In the genomic region with DNA sequence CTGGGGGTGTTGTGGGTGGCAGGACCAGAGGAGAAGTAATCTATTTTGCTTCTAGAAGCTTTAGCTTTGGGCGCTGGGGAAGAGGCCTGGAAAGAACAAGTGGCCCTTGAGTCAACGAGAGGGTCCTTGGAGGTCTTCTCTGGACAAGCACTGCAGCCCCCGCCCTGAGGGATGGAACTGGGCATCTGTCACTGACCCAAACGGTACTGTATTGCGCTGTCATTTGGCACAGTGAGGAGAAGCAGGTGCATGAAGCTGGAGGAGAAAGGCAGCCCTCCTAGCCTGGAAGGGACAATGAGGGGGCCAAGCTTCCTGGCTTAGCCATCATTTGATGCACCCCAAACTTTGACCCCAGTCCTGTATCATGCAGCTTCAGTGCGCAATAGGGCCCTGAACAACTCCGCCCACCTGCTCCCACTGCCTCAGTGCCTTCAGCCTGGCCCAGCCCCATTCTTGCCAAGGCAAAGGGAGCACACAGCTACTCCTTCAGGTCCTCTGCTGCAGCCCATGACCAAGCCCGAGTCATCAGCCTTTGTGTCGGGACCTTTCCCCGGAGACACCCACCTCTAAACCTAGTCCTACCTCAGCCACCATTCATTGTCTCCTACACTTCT, we compare ENCODE assay signal across 8 mouse cellular contexts. TPM values are rescaled to one million over a fixed set of nuclear protein-coding genes. Genes with fewer than 3 reads are reported as not detected.
A peak's percentile ranks its signal among the peaks of the same experiment; 100 is the strongest.
DNase-seq lines count a peak whose midpoint lies in the region; ATAC-seq lines count a peak whose summit lies in the region.

No protein-coding gene starts in this region.

- H3K9me3 ChIP-seq in embryonic facial prominence, embryonic 13.5 days, result no peaks in the 10 kb centered on the region
- no peaks in the 10 kb centered on the region for H3K9me3 ChIP-seq in intestine, embryonic 14.5 days (ENCODE audit: control insufficient read depth, low read length)

- peak overlapping the region; percentile 96 for H3K27ac ChIP-seq in embryonic facial prominence, embryonic 13.5 days
- H3K27ac ChIP-seq in intestine, embryonic 14.5 days (ENCODE audit: low read depth), result peak overlapping the region; percentile 98; the same call in 1 of the 2 replicates

- peaks cover 48% of the 10 kb centered on the region for H3K4me1 ChIP-seq in embryonic facial prominence, embryonic 13.5 days
- H3K4me1 ChIP-seq in intestine, embryonic 14.5 days (replicated peaks; ENCODE audit: control insufficient read depth, insufficient read depth, low read length), result peaks cover 30% of the 10 kb centered on the region

- peaks cover 27% of the 10 kb centered on the region for H3K36me3 ChIP-seq in embryonic facial prominence, embryonic 13.5 days
- peaks cover 26% of the 10 kb centered on the region for H3K36me3 ChIP-seq in intestine, embryonic 14.5 days (ENCODE audit: control insufficient read depth, insufficient read depth, low read length)

- no peak for ATAC-seq in embryonic facial prominence, embryonic 13.5 days (ENCODE audit: insufficient number of reproducible peaks, insufficient read depth, low FRiP score, low TSS enrichment, low read depth)
- ATAC-seq in intestine, embryonic 14.5 days (replicated peaks; ENCODE audit: low FRiP score, low TSS enrichment, low read depth), result no peak

- WGBS in embryonic facial prominence, embryonic 13.5 days, result 48% methylated on average over 10 of the region's 10 CpGs
- WGBS in intestine, embryonic 14.5 days, result 39% methylated on average over 10 of the region's 10 CpGs

- H3K4me3 ChIP-seq in embryonic facial prominence, embryonic 13.5 days, result peak overlapping the region; percentile 94
- H3K4me3 ChIP-seq in intestine, embryonic 14.5 days (ENCODE audit: low read depth, low read length), result peak overlapping the region; percentile 99

- DNase-seq in layer of hippocampus, adult 11-12 months (ENCODE audit: low spot score), result peak; percentile 63
- DNase-seq in layer of hippocampus, adult 9-10 months (ENCODE audit: low spot score), result no peak
- peak; percentile 39 for DNase-seq in MN1 (ENCODE audit: low spot score)
- DNase-seq in intestine, embryonic 14.5 days (ENCODE audit: low spot score), result no peak
- DNase-seq in liver, result peak; percentile 71
- DNase-seq in spleen, postnatal 36 days (ENCODE audit: low spot score in 2 of 2), result peak; percentile 25 to 37
- DNase-seq in B cell, adult 2 months, result no peak

- H3K27me3 ChIP-seq in embryonic facial prominence, embryonic 13.5 days, result no peaks in the 10 kb centered on the region
- no peaks in the 10 kb centered on the region for H3K27me3 ChIP-seq in intestine, embryonic 14.5 days (replicated peaks; ENCODE audit: control insufficient read depth, insufficient read depth, low read length)

- peak overlapping the region; percentile 90 for H3K4me2 ChIP-seq in embryonic facial prominence, embryonic 13.5 days
- H3K4me2 ChIP-seq in intestine, embryonic 14.5 days (ENCODE audit: low read length), result peak overlapping the region; percentile 94

- H3K9ac ChIP-seq in embryonic facial prominence, embryonic 13.5 days, result peak overlapping the region; percentile 98
- peak overlapping the region; percentile 94 for H3K9ac ChIP-seq in intestine, embryonic 14.5 days (ENCODE audit: low read length)

RNA-seq across cellular contexts. Expression of gene Calm3, which starts 1.4 kb away (rescaled TPM):
- polyA plus RNA-seq in embryonic facial prominence, embryonic 13.5 days (2015; fragmentation: Nextera tagmentation; extraction: Ambion mirVana), result 104 and 111 TPM in 2 replicates
- polyA plus RNA-seq in intestine, embryonic 14.5 days (2014; fragmentation: Nextera tagmentation; extraction: Ambion mirVana), result 184 and 190 TPM in 2 replicates

RNA-seq across cellular contexts. Expression of gene Ptgir, which starts 16.2 kb away (rescaled TPM):
- polyA plus RNA-seq in embryonic facial prominence, embryonic 13.5 days (2015; fragmentation: Nextera tagmentation; extraction: Ambion mirVana), result 1.2 TPM in 2 replicates
- 2.2 and 2.3 TPM in 2 replicates for polyA plus RNA-seq in intestine, embryonic 14.5 days (2014; fragmentation: Nextera tagmentation; extraction: Ambion mirVana)

RNA-seq across cellular contexts. Expression of gene Pnmal2, which starts 22.0 kb away (rescaled TPM):
- polyA plus RNA-seq in embryonic facial prominence, embryonic 13.5 days (2015; fragmentation: Nextera tagmentation; extraction: Ambion mirVana), result 10.5 and 10.9 TPM in 2 replicates
- polyA plus RNA-seq in intestine, embryonic 14.5 days (2014; fragmentation: Nextera tagmentation; extraction: Ambion mirVana), result 4.1 and 5.3 TPM in 2 replicates

RNA-seq across cellular contexts. Expression of gene Gng8, which starts 30.9 kb away (rescaled TPM):
- polyA plus RNA-seq in embryonic facial prominence, embryonic 13.5 days (2015; fragmentation: Nextera tagmentation; extraction: Ambion mirVana), result 19.9 and 32.0 TPM in 2 replicates
- 12.5 and 13.9 TPM in 2 replicates for polyA plus RNA-seq in intestine, embryonic 14.5 days (2014; fragmentation: Nextera tagmentation; extraction: Ambion mirVana)

RNA-seq across cellular contexts. Expression of gene Pnmal1, which starts 37.0 kb away (rescaled TPM):
- 1.2 and 1.7 TPM in 2 replicates for polyA plus RNA-seq in embryonic facial prominence, embryonic 13.5 days (2015; fragmentation: Nextera tagmentation; extraction: Ambion mirVana)
- 3.7 and 4.1 TPM in 2 replicates for polyA plus RNA-seq in intestine, embryonic 14.5 days (2014; fragmentation: Nextera tagmentation; extraction: Ambion mirVana)

Comparison
In these comparisons a context has a peak if more than half of its experiments do, and no peak if none do; other contexts are left out.
1. DNase-seq: peak in layer of hippocampus, adult 11-12 months (single experiment), MN1 (single experiment), liver (single experiment) and spleen, postnatal 36 days (2 of 2); none in layer of hippocampus, adult 9-10 months (single experiment), intestine, embryonic 14.5 days (single experiment) and B cell, adult 2 months (0 of 2).